Mouse (Mus musculus) limb, embryonic 14.5 days (tissue): ENCODE measurements around the gene Tmem108. TPM values are rescaled to one million over a fixed set of nuclear protein-coding genes. Genes with fewer than 3 reads are reported as not detected.

Experiments
- ATAC-seq: fragments of 200-750 bp; cut with Nextera tagmentation; 2 replicates; pipeline ENCODE4 v1.8.0; 2017; ENCODE audit warnings: low read depth, moderate number of reproducible peaks, moderate TSS enrichment; ENCODE audit not compliant: low FRiP score
- DNase-seq: peaks from one replicate; pipeline ENCODE4 v3.0.0-alpha.2; 2015; ENCODE audit warnings: low spot score
- H3K27ac ChIP-seq: fragments of 300-500 bp; sonication (generic); replicated peaks from 2 replicates; pipeline ENCODE4 v1.5.1; 2014; ENCODE audit warnings: low read depth, mild to moderate bottlenecking, low read length, moderate library complexity, mixed read lengths
- H3K27me3 ChIP-seq: fragments of 300-500 bp; sonication (generic); 2 replicates; pipeline ENCODE4 v1.6.1; 2014; ENCODE audit warnings: low read length, mixed read lengths; ENCODE audit not compliant: control insufficient read depth, insufficient read depth
- H3K36me3 ChIP-seq: fragments of 300-500 bp; sonication (generic); 2 replicates; pipeline ENCODE4 v1.6.1; 2014; ENCODE audit warnings: mild to moderate bottlenecking, low read length, moderate library complexity, mixed read lengths; ENCODE audit not compliant: control insufficient read depth, insufficient read depth
- H3K4me1 ChIP-seq: fragments of 300-500 bp; sonication (generic); 2 replicates; pipeline ENCODE4 v1.6.1; 2014; ENCODE audit warnings: antibody characterized with exemption, low read length, mixed read lengths; ENCODE audit not compliant: control insufficient read depth, insufficient read depth
- H3K4me2 ChIP-seq: fragments of 300-500 bp; sonication (generic); replicated peaks from 2 replicates; pipeline ENCODE4 v1.6.1; 2014; ENCODE audit warnings: low read depth, mild to moderate bottlenecking, low read length, moderate library complexity; ENCODE audit not compliant: severe bottlenecking
- H3K4me3 ChIP-seq: fragments of 300-500 bp; sonication (generic); replicated peaks from 2 replicates; pipeline ENCODE4 v1.5.1; 2014; ENCODE audit warnings: low read length
- H3K9ac ChIP-seq: fragments of 300-500 bp; sonication (generic); 2 replicates; pipeline ENCODE4 v1.6.1; 2014; ENCODE audit warnings: mild to moderate bottlenecking, low read depth, low read length, moderate library complexity; ENCODE audit not compliant: severe bottlenecking
- H3K9me3 ChIP-seq: fragments of 300-500 bp; sonication (generic); 2 replicates; pipeline ENCODE4 v1.6.1; 2016; ENCODE audit warnings: low read length; ENCODE audit not compliant: control insufficient read depth
- POLR2A ChIP-seq: fragments of 200-500 bp; IDR thresholded peaks from 2 replicates; pipeline ENCODE4 v1.8.0; 2012; ENCODE audit warnings: inconsistent platforms, mild to moderate bottlenecking, moderate library complexity, borderline replicate concordance; ENCODE audit not compliant: insufficient read depth, insufficient read length; ENCODE audit errors: extremely low read depth
- WGBS: fragments of 180-500 bp; shearing (Covaris S2); extraction: QIAGEN DNeasy Blood & Tissue Kit; methylation state at CpG from one replicate; pipeline ENCODE4 v1.1.7; 2014; 5-methylcytosine and 5-hydroxymethylcytosine counted together
- polyA plus RNA-seq, 2 experiments: library from polyadenylated mRNA; depleted of rRNA in 1 of 2; stranded (reverse) in 1 of 2; unstranded in 1 of 2; fragments of >200 nt; fragmentation: Nextera tagmentation in 1 of 2; extraction: Ambion mirVana in 1 of 2; gene quantifications; 2 replicates each; pipeline versions ENCODE4 v1.2.1 to v1.2.3; 2012 to 2014

Tmem108 gene
- polyA plus RNA-seq (2012; rRNA removed) (8.9 and 12.6 TPM in 2 replicates), polyA plus RNA-seq (2014; fragmentation: Nextera tagmentation; extraction: Ambion mirVana) (14.0 and 14.8 TPM in 2 replicates)

- ATAC-seq (peak; percentile 94), DNase-seq (peak; percentile 84)
- Histone ChIP-seq H3K27ac (no peak within 1 kb of the TSS), H3K4me3 (peak within 1 kb of the TSS; percentile 51), H3K4me2 (peak within 1 kb of the TSS; percentile 90), H3K4me1 (no peaks in the 10 kb centered on the region), H3K36me3 (no peaks in the 10 kb centered on the region), H3K9ac (peak within 1 kb of the TSS; percentile 67), H3K9me3 (no peaks in the 10 kb centered on the region), H3K27me3 (peaks cover 21% of the 10 kb centered on the region)
- TF ChIP-seq POLR2A = no peak
- under 1% methylated on average over 40 of the region's 51 CpGs for WGBS
Observed at GRCm38 (mm10) chr9:103761647-103762084, at the start of gene Tmem108. Tmem108 (minus strand) TSS chr9:103761837.

GRCm38 (mm10) chr9:103789029-103789428, 27.4 kb upstream of the Tmem108 start:
- no peak for TF ChIP-seq POLR2A

GRCm38 (mm10) chr9:103784156-103784555, 22.5 kb upstream of the Tmem108 start:
- H3K4me1 ChIP-seq = no peaks in the 10 kb centered on the region
- no peak overlapping the region for H3K4me2 ChIP-seq
- no peak for TF ChIP-seq POLR2A
- no peaks in the 10 kb centered on the region for H3K36me3 ChIP-seq
- H3K27ac ChIP-seq = no peak overlapping the region
- DNase-seq (no peak), ATAC-seq (no peak)
- no peak overlapping the region for H3K4me3 ChIP-seq
- no peaks in the 10 kb centered on the region for H3K27me3 ChIP-seq
- no peaks in the 10 kb centered on the region for H3K9me3 ChIP-seq
- H3K9ac ChIP-seq = no peak overlapping the region
- 90% methylated on average over 4 of the region's 4 CpGs for WGBS

More at GRCm38 (mm10) chr9:103789029-103789428, 27.4 kb upstream of the Tmem108 start:
- H3K9ac ChIP-seq = no peak overlapping the region
- H3K9me3 ChIP-seq = no peaks in the 10 kb centered on the region
- no peak overlapping the region for H3K4me3 ChIP-seq
- H3K4me1 ChIP-seq = no peaks in the 10 kb centered on the region
- no peak overlapping the region for H3K27ac ChIP-seq
- H3K27me3 ChIP-seq = no peaks in the 10 kb centered on the region
- no peak for ATAC-seq
- no peaks in the 10 kb centered on the region for H3K36me3 ChIP-seq
- WGBS = 70% methylated on average over 1 of the region's 1 CpGs
- no peak overlapping the region for H3K4me2 ChIP-seq
- DNase-seq = no peak

GRCm38 (mm10) chr9:103783276-103783675, 21.6 kb upstream of the Tmem108 start:
- Histone ChIP-seq H3K27ac (no peak overlapping the region), H3K27me3 (no peaks in the 10 kb centered on the region), H3K4me1 (no peaks in the 10 kb centered on the region), H3K36me3 (no peaks in the 10 kb centered on the region), H3K4me3 (no peak overlapping the region), H3K9me3 (no peaks in the 10 kb centered on the region), H3K4me2 (no peak overlapping the region), H3K9ac (no peak overlapping the region)
- 60% methylated on average over 16 of the region's 16 CpGs for WGBS
- no peak for DNase-seq
- no peak for TF ChIP-seq POLR2A
- no peak for ATAC-seq

- WGBS = 73% methylated on average over 7 of the region's 7 CpGs
- no peak overlapping the region for H3K4me3 ChIP-seq
- ATAC-seq = no peak
- H3K4me1 ChIP-seq = no peaks in the 10 kb centered on the region
- DNase-seq = no peak
- no peaks in the 10 kb centered on the region for H3K36me3 ChIP-seq
- no peak for TF ChIP-seq POLR2A
- H3K27me3 ChIP-seq = no peaks in the 10 kb centered on the region
- H3K27ac ChIP-seq = no peak overlapping the region
- H3K9ac ChIP-seq = no peak overlapping the region
- H3K4me2 ChIP-seq = no peak overlapping the region
- no peaks in the 10 kb centered on the region for H3K9me3 ChIP-seq
Observed at GRCm38 (mm10) chr9:103782306-103782705, 20.7 kb upstream of the Tmem108 start.
